Mouse (Mus musculus): ENCODE data around the gene Taf8.

DNA sequence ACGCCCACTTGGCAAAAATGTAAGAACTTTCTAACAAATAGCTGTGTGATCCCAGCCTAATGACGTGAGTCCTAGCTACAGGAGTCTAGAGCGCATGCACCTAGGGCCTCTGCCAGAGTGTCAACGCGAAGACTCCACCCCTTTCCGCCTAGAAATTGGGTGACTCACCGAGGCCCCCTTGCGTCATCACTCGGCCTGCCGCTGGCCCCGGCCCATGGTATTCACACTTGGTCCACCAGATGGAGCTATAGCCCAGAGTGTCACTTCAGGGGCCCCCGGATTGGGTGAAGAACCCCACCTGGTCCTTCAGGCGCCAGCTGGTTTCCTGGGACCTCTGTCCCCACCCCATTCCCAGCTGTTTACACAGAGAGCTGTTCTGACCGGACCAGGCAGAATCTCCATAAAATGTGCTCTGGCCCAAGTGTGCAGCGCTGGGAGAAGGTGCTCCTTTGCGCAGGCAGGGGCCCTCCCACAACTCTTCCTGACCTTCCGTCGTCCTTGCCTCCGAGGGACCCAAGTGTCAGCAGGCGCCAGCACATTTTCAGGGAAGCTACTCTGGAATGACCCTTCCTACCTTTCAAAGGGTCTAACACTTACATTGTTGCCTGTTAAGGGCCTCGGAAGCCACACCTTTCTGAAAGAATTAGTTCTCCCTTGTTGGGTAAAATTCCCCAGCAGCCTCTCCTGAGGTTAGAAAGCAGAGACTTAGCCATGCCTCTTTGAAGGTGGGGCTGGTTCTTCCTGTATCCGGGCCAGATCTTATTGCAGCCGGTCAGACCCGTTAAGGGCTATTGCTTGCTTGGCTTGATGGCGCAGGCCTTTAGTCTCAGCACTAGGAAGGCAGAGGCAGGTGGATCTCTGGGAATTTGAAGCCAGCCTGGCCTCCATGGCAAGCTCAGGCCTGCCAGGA is 9.3 kb upstream of the Taf8 start:
- TF ChIP-seq CTCF (IDR thresholded peaks at IDR 0.05 in 2 of 3, conservative IDR thresholded peaks at IDR 0.05 in 1 of 3; ENCODE audit: control insufficient read depth in 1 of 3, insufficient read depth in 1 of 3, low read depth in 2 of 3, low read length in 3 of 3, poor library complexity in 1 of 3, severe bottlenecking in 1 of 3), result peak; percentile 73 to 100 (median 95)
- TF ChIP-seq ETS1 (IDR thresholded peaks at IDR 0.05; ENCODE audit: low read depth, low read length), result peak; percentile 97
